8 mouse cellular contexts compared by ENCODE assay signal in genomic region chr14:60176469-60176890, GRCm38 (mm10). TPM values are rescaled to one million over a fixed set of nuclear protein-coding genes. Genes with fewer than 3 reads are reported as not detected.
DNase-seq lines count a peak whose midpoint lies in the region; ATAC-seq lines count a peak whose summit lies in the region.

No protein-coding gene starts in this region.

- H3K27ac ChIP-seq in liver, embryonic 12.5 days = peak overlapping the region; percentile 64; the same call in 1 of the 2 replicates

- H3K27me3 ChIP-seq in liver, embryonic 12.5 days (replicated peaks) = peaks cover 45% of the 10 kb centered on the region

- H3K4me1 ChIP-seq in liver, embryonic 12.5 days = peaks cover 29% of the 10 kb centered on the region

- peak overlapping the region; percentile 90 for H3K4me2 ChIP-seq in liver, embryonic 12.5 days

- peak; percentile 35 for ATAC-seq in liver, embryonic 12.5 days
- no peak for ATAC-seq in megakaryocyte-erythroid progenitor cell, adult 5-6 weeks (replicated peaks; ENCODE audit: low FRiP score, low TSS enrichment, poor library complexity, severe bottlenecking)

- 21% methylated on average over 9 of the region's 9 CpGs for WGBS in liver, embryonic 12.5 days (ENCODE audit: insufficient replicate concordance)

- peak; percentile 22 for DNase-seq in embryo, embryonic 10 days (ENCODE audit: low spot score)
- DNase-seq in embryo, embryonic 9.5 days (ENCODE audit: extremely low spot score) = no peak
- DNase-seq in thymus, postnatal 14 days = peak; percentile 3
- DNase-seq in thymus, postnatal 25 days = no peak
- DNase-seq in ovary, postnatal 14 days (ENCODE audit: low spot score) = no peak
- DNase-seq in layer of hippocampus, adult 9-11 months = no peak

- no peak overlapping the region for H3K9ac ChIP-seq in liver, embryonic 12.5 days

- peak overlapping the region; percentile 64 for H3K4me3 ChIP-seq in liver, embryonic 12.5 days

- H3K9me3 ChIP-seq in liver, embryonic 12.5 days (replicated peaks) = no peaks in the 10 kb centered on the region

- H3K36me3 ChIP-seq in liver, embryonic 12.5 days = 0 out of 2 replicates have a peak, but pooled peaks cover 4% of the 10 kb centered on the region

RNA-seq across cellular contexts. Expression of gene Atp8a2, which starts 20.5 kb away (rescaled TPM):
- 2.0 and 3.3 TPM in 2 replicates for polyA plus RNA-seq in liver, embryonic 12.5 days (2016; fragmentation: Nextera tagmentation; extraction: Ambion mirVana)
- total RNA-seq in megakaryocyte-erythroid progenitor cell, adult 5-6 weeks (2014; fragmentation: Nextera tagmentation) = 0.15 and 3.3 TPM in 2 replicates
- 0.04 TPM in 1 of 2 replicates, not detected in the other for total RNA-seq in megakaryocyte-erythroid progenitor cell, adult 5-6 weeks (2017)

Comparison
In these comparisons a context has a peak if more than half of its experiments do, and no peak if none do; other contexts are left out.
1. DNase-seq: peak in embryo, embryonic 10 days (single experiment) and thymus, postnatal 14 days (single experiment); none in embryo, embryonic 9.5 days (single experiment), thymus, postnatal 25 days (single experiment), ovary, postnatal 14 days (single experiment) and layer of hippocampus, adult 9-11 months (single experiment).